28 mouse cellular contexts compared by ENCODE assay signal in genomic region chr4:126481461-126481860, GRCm38 (mm10). TPM values are rescaled to one million over a fixed set of nuclear protein-coding genes. Genes with fewer than 3 reads are reported as not detected.
"Had no signal": no experiment of that assay in that cellular context is flagged by ENCODE, and none has a peak within 500 bp of the region (broad histone marks: within the 10 kb centered on the region; RNA-seq: fewer than 3 reads in every experiment).

No protein-coding gene starts in this region.

- H3K27ac ChIP-seq: embryonic facial prominence, embryonic 10.5 days; embryonic facial prominence, embryonic 12.5 days; embryonic facial prominence, embryonic 13.5 days; embryonic facial prominence, embryonic 15.5 days; forebrain, embryonic 10.5 days; forebrain, embryonic 12.5 days; forebrain, embryonic 13.5 days; forebrain, embryonic 15.5 days; gastrocnemius, adult 2 months had no signal

- ATAC-seq: forebrain, embryonic 13.5 days; forebrain, embryonic 14.5 days; forebrain, embryonic 15.5 days; forebrain, embryonic 16.5 days; forebrain, postnatal 0 days had no signal

- H3K9ac ChIP-seq: embryonic facial prominence, embryonic 12.5 days; embryonic facial prominence, embryonic 13.5 days; embryonic facial prominence, embryonic 15.5 days; forebrain, embryonic 12.5 days; forebrain, embryonic 13.5 days; forebrain, embryonic 15.5 days; forebrain, postnatal 0 days had no signal

- H3K27me3 ChIP-seq: embryonic facial prominence, embryonic 12.5 days; embryonic facial prominence, embryonic 13.5 days; embryonic facial prominence, embryonic 15.5 days; forebrain, embryonic 12.5 days; forebrain, embryonic 13.5 days; forebrain, embryonic 15.5 days had no signal

- H3K9me3 ChIP-seq: embryonic facial prominence, embryonic 10.5 days; embryonic facial prominence, embryonic 12.5 days; embryonic facial prominence, embryonic 13.5 days; embryonic facial prominence, embryonic 15.5 days; forebrain, embryonic 10.5 days; forebrain, embryonic 12.5 days; forebrain, embryonic 13.5 days; forebrain, embryonic 15.5 days had no signal

- H3K4me1 ChIP-seq: embryonic facial prominence, embryonic 10.5 days; embryonic facial prominence, embryonic 12.5 days; embryonic facial prominence, embryonic 13.5 days; embryonic facial prominence, embryonic 15.5 days; forebrain, embryonic 10.5 days; forebrain, embryonic 12.5 days; forebrain, embryonic 13.5 days; forebrain, embryonic 15.5 days had no signal

- DNase-seq: cerebellum, adult 18-20 months; cerebellum, adult 2 months; cerebellum, adult 8-10 months; cerebellum, adult 9-10 months; cerebellum, adult 9-11 months; cerebellum, postnatal 10 days; cerebellum, postnatal 14 days; cerebellum, postnatal 25 days; cerebellum, postnatal 36 days; embryo, embryonic 11 days; forebrain, postnatal 0 days; gastrocnemius, adult 2 months; gastrocnemius, postnatal 10 days; gastrocnemius, postnatal 14 days; gastrocnemius, postnatal 25 days; gastrocnemius, postnatal 36 days; heart, adult 18-20 months had no signal

- H3K36me3 ChIP-seq: embryonic facial prominence, embryonic 10.5 days; embryonic facial prominence, embryonic 12.5 days; embryonic facial prominence, embryonic 13.5 days; embryonic facial prominence, embryonic 15.5 days; forebrain, embryonic 10.5 days; forebrain, embryonic 12.5 days; forebrain, embryonic 15.5 days had no signal

- H3K4me2 ChIP-seq: embryonic facial prominence, embryonic 12.5 days; embryonic facial prominence, embryonic 13.5 days; embryonic facial prominence, embryonic 15.5 days; forebrain, embryonic 12.5 days; forebrain, embryonic 13.5 days; forebrain, embryonic 15.5 days had no signal

- H3K4me3 ChIP-seq: embryonic facial prominence, embryonic 10.5 days; embryonic facial prominence, embryonic 12.5 days; embryonic facial prominence, embryonic 13.5 days; embryonic facial prominence, embryonic 15.5 days; erythroblast, embryonic 14.5 days; forebrain, embryonic 10.5 days; forebrain, embryonic 12.5 days; forebrain, embryonic 13.5 days; forebrain, embryonic 15.5 days; gastrocnemius, adult 2 months had no signal

RNA-seq across cellular contexts. Expression of gene Ago4, which starts 51.8 kb away (rescaled TPM):
- polyA plus RNA-seq: erythroblast, embryonic 14.5 days had no signal
